Mouse (Mus musculus): ENCODE data around the gene Nfib. TPM values are rescaled to one million over a fixed set of nuclear protein-coding genes. Genes with fewer than 3 reads are reported as not detected.
A peak's percentile ranks its signal among the peaks of the same experiment; 100 is the strongest.

Gene Nfib
- polyA plus RNA-seq, 1 experiment: 44.3 TPM

DNA sequence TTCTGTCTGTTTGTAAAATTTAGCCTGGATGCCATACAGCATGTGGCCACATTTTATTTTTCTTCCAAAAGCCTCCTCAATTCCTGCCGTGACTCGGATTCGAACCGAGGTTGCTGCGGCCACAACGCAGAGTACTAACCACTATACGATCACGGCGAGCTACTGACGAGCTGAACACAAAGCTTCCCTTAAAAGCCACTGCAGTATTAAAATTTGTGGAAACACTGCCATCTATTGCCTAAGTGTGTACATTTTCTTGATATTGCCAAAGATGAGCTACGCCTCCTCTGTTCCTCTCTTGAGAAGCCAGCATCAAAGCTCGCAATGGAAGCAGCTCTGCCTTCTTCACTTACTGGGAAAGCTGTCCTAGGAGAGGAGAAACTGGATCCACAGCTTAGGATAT lies 86.0 kb downstream of the Nfib start:
- peak; percentile 47 to 76 for DNase-seq
- H3K4me3 ChIP-seq (replicated peaks; ENCODE audit: insufficient read depth, low read depth, low read length): no peak overlapping the region
- WGBS: 18% methylated on average over 12 of the region's 12 CpGs
- no peak overlapping the region for H3K27ac ChIP-seq (ENCODE audit: insufficient read depth, low read length)
- TF ChIP-seq POLR2A (IDR thresholded peaks at IDR 0.05; ENCODE audit: borderline replicate concordance, insufficient read depth, low read length) (no peak), CTCF (IDR thresholded peaks at IDR 0.05; ENCODE audit: borderline replicate concordance, insufficient read depth, low read depth, low read length) (peak; percentile 36; the same call in 1 of the 2 replicates)
- no peaks in the 10 kb centered on the region for H3K27me3 ChIP-seq (ENCODE audit: control insufficient read depth, insufficient read depth, low read length)
- H3K4me1 ChIP-seq (ENCODE audit: control insufficient read depth, insufficient read depth, low read length): peaks cover 6% of the 10 kb centered on the region; the same call in 1 of the 2 replicates

DNA sequence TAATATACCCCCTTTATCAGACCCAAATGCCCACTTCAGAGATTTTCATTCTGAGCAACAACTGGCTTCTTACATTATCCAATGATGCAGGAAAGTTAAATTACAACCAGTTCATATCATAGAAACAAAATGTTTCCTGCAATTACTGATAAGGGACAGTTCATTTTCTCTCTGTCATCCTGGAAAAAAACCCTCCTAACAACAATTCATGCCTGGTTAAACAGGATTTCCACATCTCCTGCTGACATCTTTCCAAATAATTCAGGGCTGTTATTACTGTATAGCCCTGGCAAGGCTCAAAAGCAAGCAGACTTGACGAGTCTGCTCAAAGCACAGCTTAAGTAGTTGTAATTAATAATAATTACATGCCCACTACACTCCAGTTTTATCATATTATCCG lies 86.5 kb downstream of the Nfib start:
- Histone ChIP-seq H3K27me3 (ENCODE audit: control insufficient read depth, insufficient read depth, low read length) (no peaks in the 10 kb centered on the region), H3K4me3 (replicated peaks; ENCODE audit: insufficient read depth, low read depth, low read length) (no peak overlapping the region), H3K4me1 (ENCODE audit: control insufficient read depth, insufficient read depth, low read length) (peaks cover 6% of the 10 kb centered on the region; the same call in 1 of the 2 replicates), H3K27ac (ENCODE audit: insufficient read depth, low read length) (no peak overlapping the region)
- DNase-seq: no peak
- TF ChIP-seq CTCF (IDR thresholded peaks at IDR 0.05; ENCODE audit: borderline replicate concordance, insufficient read depth, low read depth, low read length) (no peak), POLR2A (IDR thresholded peaks at IDR 0.05; ENCODE audit: borderline replicate concordance, insufficient read depth, low read length) (no peak)
- 38% methylated on average over 2 of the region's 2 CpGs for WGBS

DNA sequence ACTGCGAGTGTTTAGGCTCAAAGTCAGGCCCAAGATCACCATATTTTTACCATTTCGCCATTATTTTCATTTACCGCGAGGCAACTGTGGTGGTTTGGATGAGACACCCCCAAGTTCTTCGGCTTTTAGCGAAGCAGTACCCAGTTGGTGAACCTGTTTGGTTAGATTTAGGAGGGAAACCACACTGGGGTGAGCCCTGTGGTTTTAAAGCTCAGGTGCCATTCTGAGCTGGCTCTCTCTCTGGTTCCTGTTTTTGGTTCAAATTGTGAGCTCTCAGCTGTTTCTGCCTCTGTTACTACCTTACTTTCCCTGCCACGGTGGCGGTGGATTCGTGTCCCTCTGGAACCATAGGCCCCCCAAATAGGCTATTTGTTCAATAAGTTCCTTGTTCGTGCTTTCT lies 88.3 kb downstream of the Nfib start:
- 95% methylated on average over 10 of the region's 10 CpGs for WGBS
- no peak for DNase-seq

DNA sequence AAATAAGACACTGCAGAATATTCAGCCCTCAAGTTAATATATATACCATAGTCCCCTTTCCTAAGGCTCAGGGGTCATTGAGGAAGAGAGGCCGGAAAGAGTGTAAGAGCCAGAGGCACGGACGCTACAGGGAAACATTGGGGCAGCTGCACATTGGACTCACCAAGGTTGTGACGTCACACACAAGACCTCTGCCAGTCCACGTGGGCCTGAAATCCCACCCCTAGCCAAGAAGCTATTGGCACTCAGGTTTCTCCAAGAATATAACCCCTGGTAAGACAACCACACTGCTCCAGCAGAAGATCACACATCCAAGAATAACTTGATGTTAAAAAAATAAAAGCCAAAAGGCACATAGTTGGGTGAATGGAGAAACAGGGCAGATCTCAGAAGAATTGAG lies 89.8 kb downstream of the Nfib start:
- Histone ChIP-seq H3K27me3 (ENCODE audit: control insufficient read depth, insufficient read depth, low read length) (no peaks in the 10 kb centered on the region), H3K27ac (ENCODE audit: insufficient read depth, low read length) (no peak overlapping the region), H3K4me3 (replicated peaks; ENCODE audit: insufficient read depth, low read depth, low read length) (no peak overlapping the region), H3K4me1 (ENCODE audit: control insufficient read depth, insufficient read depth, low read length) (peaks cover 3% of the 10 kb centered on the region; the same call in 1 of the 2 replicates)
- TF ChIP-seq POLR2A (IDR thresholded peaks at IDR 0.05; ENCODE audit: borderline replicate concordance, insufficient read depth, low read length) (no peak), CTCF (IDR thresholded peaks at IDR 0.05; ENCODE audit: borderline replicate concordance, insufficient read depth, low read depth, low read length) (no peak)
- no peak for DNase-seq
- 68% methylated on average over 5 of the region's 5 CpGs for WGBS

More for the DNA sequence above, 88.3 kb downstream of the Nfib start:
- TF ChIP-seq POLR2A (IDR thresholded peaks at IDR 0.05; ENCODE audit: borderline replicate concordance, insufficient read depth, low read length): no peak
- no peak for TF ChIP-seq CTCF (IDR thresholded peaks at IDR 0.05; ENCODE audit: borderline replicate concordance, insufficient read depth, low read depth, low read length)
- no peak overlapping the region for H3K4me3 ChIP-seq (replicated peaks; ENCODE audit: insufficient read depth, low read depth, low read length)
- H3K27me3 ChIP-seq (ENCODE audit: control insufficient read depth, insufficient read depth, low read length): no peaks in the 10 kb centered on the region
- H3K4me1 ChIP-seq (ENCODE audit: control insufficient read depth, insufficient read depth, low read length): peaks cover 5% of the 10 kb centered on the region; the same call in 1 of the 2 replicates
- no peak overlapping the region for H3K27ac ChIP-seq (ENCODE audit: insufficient read depth, low read length)

DNA sequence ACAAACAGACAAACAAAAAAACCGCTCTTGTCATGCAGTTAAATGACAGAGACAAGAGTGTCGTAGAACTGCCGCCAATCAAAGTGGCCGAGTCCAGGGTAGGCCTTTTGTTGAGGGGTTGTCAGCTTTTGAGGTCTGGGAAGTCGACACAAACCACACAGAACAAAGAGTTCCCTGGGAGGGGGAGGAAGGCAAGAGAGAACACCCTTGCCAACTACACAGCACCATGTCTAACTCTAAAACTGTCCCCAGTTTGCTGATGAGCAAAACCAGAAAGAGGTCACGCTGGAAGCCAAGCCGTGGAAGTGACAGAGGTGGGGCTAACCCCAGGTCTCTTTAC lies 91.1 kb downstream of the Nfib start:
- no peak overlapping the region for H3K27ac ChIP-seq (ENCODE audit: insufficient read depth, low read length)
- H3K4me3 ChIP-seq (replicated peaks; ENCODE audit: insufficient read depth, low read depth, low read length): no peak overlapping the region
- no peaks in the 10 kb centered on the region for H3K27me3 ChIP-seq (ENCODE audit: control insufficient read depth, insufficient read depth, low read length)
- no peak for TF ChIP-seq CTCF (IDR thresholded peaks at IDR 0.05; ENCODE audit: borderline replicate concordance, insufficient read depth, low read depth, low read length)
- no peak for TF ChIP-seq POLR2A (IDR thresholded peaks at IDR 0.05; ENCODE audit: borderline replicate concordance, insufficient read depth, low read length)
- H3K4me1 ChIP-seq (ENCODE audit: control insufficient read depth, insufficient read depth, low read length): peaks cover 3% of the 10 kb centered on the region; the same call in 1 of the 2 replicates
- WGBS: 54% methylated on average over 7 of the region's 7 CpGs
- DNase-seq: peak in 1 of 2 experiments; percentile 20

DNA sequence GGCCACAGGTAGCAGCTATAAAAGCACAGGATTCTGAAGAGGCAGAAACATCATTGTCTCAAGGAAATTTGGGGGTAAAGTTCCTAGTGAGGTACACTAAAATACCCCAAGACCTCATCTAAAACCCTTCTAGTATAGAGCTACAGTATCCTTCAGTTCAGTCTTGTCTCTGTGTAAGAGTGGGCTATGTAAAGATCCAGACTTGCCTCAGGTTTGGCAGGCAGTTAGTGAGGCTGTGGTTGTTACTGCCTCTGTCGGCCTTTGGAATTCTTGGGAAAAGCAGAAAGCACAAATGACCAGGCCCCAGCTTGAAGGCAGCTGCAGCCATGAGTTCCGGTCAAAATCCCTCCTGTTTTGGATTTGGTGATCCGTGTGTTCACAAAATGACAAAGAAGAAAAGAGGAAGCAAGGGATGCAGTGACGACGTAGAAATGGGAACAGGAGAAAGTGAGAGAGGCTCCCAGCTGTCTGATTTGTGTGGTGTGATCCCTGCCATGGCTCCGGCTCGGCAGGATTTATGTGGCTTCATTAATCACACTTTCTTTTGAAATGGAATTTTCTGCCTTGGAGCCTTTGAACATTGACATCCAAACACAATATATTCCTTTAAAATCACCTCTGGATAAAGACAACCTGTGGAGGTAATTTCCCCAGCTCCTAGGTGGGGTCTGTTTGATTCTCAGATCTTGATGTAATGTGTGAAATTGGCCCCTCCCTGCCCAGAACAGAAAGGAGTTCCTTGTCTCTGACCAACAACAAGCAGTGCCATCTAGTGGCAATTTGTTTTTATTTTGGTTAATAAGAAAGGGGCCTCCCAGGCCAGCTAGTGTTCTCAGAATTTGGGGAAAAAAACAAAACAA lies 91.7 kb downstream of the Nfib start:
- Histone ChIP-seq H3K4me3 (replicated peaks; ENCODE audit: insufficient read depth, low read depth, low read length) (no peak overlapping the region), H3K27me3 (ENCODE audit: control insufficient read depth, insufficient read depth, low read length) (no peaks in the 10 kb centered on the region), H3K27ac (ENCODE audit: insufficient read depth, low read length) (no peak overlapping the region), H3K4me1 (ENCODE audit: control insufficient read depth, insufficient read depth, low read length) (peaks cover 3% of the 10 kb centered on the region; the same call in 1 of the 2 replicates)
- 34% methylated on average over 7 of the region's 7 CpGs for WGBS
- peak; percentile 63; the same call in 1 of the 2 replicates for TF ChIP-seq CTCF (IDR thresholded peaks at IDR 0.05; ENCODE audit: borderline replicate concordance, insufficient read depth, low read depth, low read length)
- TF ChIP-seq POLR2A (IDR thresholded peaks at IDR 0.05; ENCODE audit: borderline replicate concordance, insufficient read depth, low read length): no peak
- peak; percentile 48 to 78 for DNase-seq

DNA sequence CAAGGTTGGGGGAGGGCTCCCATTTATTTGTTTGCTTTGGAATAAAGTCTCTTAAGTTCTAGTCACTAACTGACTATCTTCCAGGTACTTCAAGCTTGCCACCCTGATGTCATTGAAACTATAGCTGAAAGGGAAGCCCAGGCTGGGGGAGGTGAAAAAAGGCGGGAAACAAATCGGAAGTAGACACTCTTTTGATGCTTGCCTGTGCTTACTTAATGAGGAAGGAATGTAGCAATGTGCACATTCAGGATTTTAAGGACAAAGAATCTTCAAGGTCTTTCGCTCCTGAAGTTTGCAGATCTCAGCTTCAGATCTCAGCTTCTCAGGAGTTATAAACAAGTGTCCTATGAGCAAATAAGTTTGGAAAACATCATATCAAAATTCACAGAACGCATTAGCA lies 95.9 kb downstream of the Nfib start:
- no peak for DNase-seq
- 88% methylated on average over 4 of the region's 4 CpGs for WGBS
- Histone ChIP-seq H3K4me1 (ENCODE audit: control insufficient read depth, insufficient read depth, low read length) (peaks cover 3% of the 10 kb centered on the region; the same call in 1 of the 2 replicates), H3K27me3 (ENCODE audit: control insufficient read depth, insufficient read depth, low read length) (no peaks in the 10 kb centered on the region), H3K4me3 (replicated peaks; ENCODE audit: insufficient read depth, low read depth, low read length) (no peak overlapping the region), H3K27ac (ENCODE audit: insufficient read depth, low read length) (no peak overlapping the region)
- TF ChIP-seq CTCF (IDR thresholded peaks at IDR 0.05; ENCODE audit: borderline replicate concordance, insufficient read depth, low read depth, low read length) (no peak), POLR2A (IDR thresholded peaks at IDR 0.05; ENCODE audit: borderline replicate concordance, insufficient read depth, low read length) (no peak)
